Mouse (Mus musculus) forebrain, embryonic 16.5 days (tissue): ENCODE measurements around the gene Cfap300. TPM values are rescaled to one million over a fixed set of nuclear protein-coding genes. Genes with fewer than 3 reads are reported as not detected.

Experiments
- ATAC-seq: fragments of 200-750 bp; cut with Nextera tagmentation; 2 replicates; pipeline ENCODE4 v1.8.0; 2017; ENCODE audit warnings: mild to moderate bottlenecking, moderate library complexity
- H3K27ac ChIP-seq: fragments of 300-500 bp; sonication (generic); 2 replicates; pipeline ENCODE4 v1.5.1; 2014; ENCODE audit warnings: low read length, control low read depth
- H3K27me3 ChIP-seq: fragments of 300-500 bp; sonication (generic); replicated peaks from 2 replicates; pipeline ENCODE4 v1.6.1; 2014; ENCODE audit warnings: low read length; ENCODE audit not compliant: control insufficient read depth, insufficient read depth
- H3K36me3 ChIP-seq: fragments of 300-500 bp; sonication (generic); 2 replicates; pipeline ENCODE4 v1.6.1; 2014; ENCODE audit not compliant: control insufficient read depth, insufficient read depth
- H3K4me1 ChIP-seq: fragments of 300-500 bp; sonication (generic); replicated peaks from 2 replicates; pipeline ENCODE4 v1.6.1; 2014; ENCODE audit warnings: low read length; ENCODE audit not compliant: control insufficient read depth, insufficient read depth
- H3K4me2 ChIP-seq: fragments of 300-500 bp; sonication (generic); 2 replicates; pipeline ENCODE4 v1.6.1; 2014; ENCODE audit warnings: mild to moderate bottlenecking, low read length, control low read depth
- H3K4me3 ChIP-seq: fragments of 300-500 bp; sonication (generic); replicated peaks from 2 replicates; pipeline ENCODE4 v1.5.1; 2014; ENCODE audit warnings: mild to moderate bottlenecking, low read length, control low read depth
- H3K9ac ChIP-seq: fragments of 300-500 bp; sonication (generic); replicated peaks from 2 replicates; pipeline ENCODE4 v1.6.1; 2014; ENCODE audit warnings: low read depth, low read length, control low read depth
- H3K9me3 ChIP-seq: fragments of 300-500 bp; sonication (generic); 2 replicates; pipeline ENCODE4 v1.6.1; 2016; ENCODE audit warnings: low read length; ENCODE audit not compliant: control insufficient read depth
- WGBS: fragments of 180-500 bp; shearing (Covaris S2); extraction: QIAGEN DNeasy Blood & Tissue Kit; methylation state at CpG from one replicate; pipeline ENCODE4 v1.1.7; 2014; 5-methylcytosine and 5-hydroxymethylcytosine counted together
- polyA plus RNA-seq: library from polyadenylated mRNA; unstranded; fragments of >200 nt; fragmentation: Nextera tagmentation; extraction: Ambion mirVana; gene quantifications from 2 replicates; pipeline ENCODE4 v1.2.1, GENCODE M21; 2015

Cfap300 gene
- polyA plus RNA-seq, 1 experiment from 2014 or later = 15.7 TPM

DNA sequence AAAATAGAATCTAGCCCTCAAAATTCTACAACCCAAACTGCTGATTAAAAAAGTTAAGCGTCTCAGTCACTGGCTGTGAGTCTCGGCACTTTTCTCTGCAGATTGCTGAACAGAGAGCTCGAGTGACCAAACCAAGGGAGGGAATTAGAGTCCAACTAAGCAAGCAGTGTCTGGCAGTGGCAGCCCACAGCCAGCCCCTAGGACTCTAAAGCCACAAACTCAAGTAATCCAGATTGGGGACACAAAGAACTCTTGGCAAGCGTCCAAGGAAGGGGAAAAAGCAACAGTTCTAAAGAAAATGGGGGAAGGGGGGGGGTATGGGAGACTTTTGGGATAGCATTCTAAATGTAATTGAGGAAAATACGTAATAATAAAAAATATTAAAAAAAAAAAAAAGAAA, 48.3 kb downstream of the Cfap300 start:
- Histone ChIP-seq H3K27ac (no peak overlapping the region), H3K9ac (no peak overlapping the region), H3K4me3 (no peak overlapping the region), H3K4me2 (no peak overlapping the region), H3K36me3 (no peaks in the 10 kb centered on the region), H3K27me3 (no peaks in the 10 kb centered on the region), H3K9me3 (no peaks in the 10 kb centered on the region), H3K4me1 (no peaks in the 10 kb centered on the region; the same call in 1 of the 2 replicates)
- 32% methylated on average over 5 of the region's 5 CpGs for WGBS
- ATAC-seq = peak; percentile 67; the same call in 1 of the 2 replicates

DNA sequence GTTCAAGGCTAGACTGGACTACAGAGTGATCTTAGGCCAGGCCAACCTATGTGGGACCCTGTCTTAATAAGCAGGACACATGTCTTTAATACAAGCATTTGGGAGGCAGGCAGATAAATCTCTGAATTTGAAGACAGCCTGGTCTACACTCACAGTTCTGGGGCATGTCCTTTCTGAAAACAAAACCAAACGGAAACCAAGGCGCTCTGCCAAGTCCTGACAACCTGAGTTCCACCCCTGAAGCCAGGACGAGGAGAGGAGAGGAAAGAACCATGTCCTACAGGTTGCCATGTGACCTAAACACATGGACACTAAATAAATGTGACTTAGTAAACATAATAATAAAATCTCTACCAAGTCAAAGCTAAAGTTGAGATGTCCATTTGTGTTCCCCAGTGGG, 50.0 kb downstream of the Cfap300 start:
- H3K27me3 ChIP-seq = no peaks in the 10 kb centered on the region
- no peak for ATAC-seq
- H3K36me3 ChIP-seq = no peaks in the 10 kb centered on the region
- WGBS = 50% methylated on average over 3 of the region's 3 CpGs
- H3K4me2 ChIP-seq = no peak overlapping the region
- no peak overlapping the region for H3K27ac ChIP-seq
- H3K4me1 ChIP-seq = no peaks in the 10 kb centered on the region; the same call in 1 of the 2 replicates
- no peak overlapping the region for H3K9ac ChIP-seq
- H3K4me3 ChIP-seq = no peak overlapping the region
- H3K9me3 ChIP-seq = no peaks in the 10 kb centered on the region

GRCm38 (mm10) chr9:7990897-7991296, 51.7 kb downstream of the Cfap300 start:
- Histone ChIP-seq H3K27me3 (no peaks in the 10 kb centered on the region), H3K4me2 (no peak overlapping the region), H3K4me1 (no peaks in the 10 kb centered on the region; the same call in 1 of the 2 replicates), H3K4me3 (no peak overlapping the region), H3K9me3 (no peaks in the 10 kb centered on the region), H3K36me3 (no peaks in the 10 kb centered on the region), H3K9ac (no peak overlapping the region), H3K27ac (no peak overlapping the region)
- no peak for ATAC-seq
- 74% methylated on average over 4 of the region's 4 CpGs for WGBS

GRCm38 (mm10) chr9:7987119-7987518, 55.5 kb downstream of the Cfap300 start:
- 85% methylated on average over 5 of the region's 5 CpGs for WGBS
- no peak overlapping the region for H3K9ac ChIP-seq
- no peaks in the 10 kb centered on the region for H3K4me1 ChIP-seq
- H3K4me3 ChIP-seq = no peak overlapping the region
- no peaks in the 10 kb centered on the region for H3K27me3 ChIP-seq
- ATAC-seq = no peak
- no peak overlapping the region for H3K27ac ChIP-seq
- H3K36me3 ChIP-seq = no peaks in the 10 kb centered on the region
- H3K9me3 ChIP-seq = no peaks in the 10 kb centered on the region
- H3K4me2 ChIP-seq = no peak overlapping the region

DNA sequence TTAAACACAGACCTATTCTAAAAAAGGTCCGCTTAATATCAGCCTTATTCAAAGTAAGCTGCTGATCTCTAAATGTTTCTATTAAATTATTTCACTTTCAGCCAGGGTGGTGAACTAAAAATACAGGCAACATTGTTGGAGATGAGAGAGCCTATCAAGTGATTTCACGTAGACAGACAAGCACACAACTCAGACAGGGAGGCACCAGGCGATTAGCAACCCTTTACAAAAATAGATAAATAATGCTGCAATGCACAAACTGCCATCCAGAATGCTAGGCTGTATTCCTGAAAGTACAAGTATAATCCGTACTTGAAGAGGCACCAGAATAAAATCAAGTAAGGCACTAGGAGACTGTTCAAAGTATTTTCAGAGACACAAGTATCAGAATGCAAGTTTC, 58.3 kb downstream of the Cfap300 start:
- Histone ChIP-seq H3K27ac (no peak overlapping the region), H3K9ac (no peak overlapping the region), H3K4me2 (no peak overlapping the region), H3K36me3 (no peaks in the 10 kb centered on the region), H3K9me3 (no peaks in the 10 kb centered on the region), H3K27me3 (no peaks in the 10 kb centered on the region), H3K4me3 (no peak overlapping the region), H3K4me1 (no peaks in the 10 kb centered on the region)
- WGBS = 63% methylated on average over 4 of the region's 4 CpGs
- ATAC-seq = no peak

DNA sequence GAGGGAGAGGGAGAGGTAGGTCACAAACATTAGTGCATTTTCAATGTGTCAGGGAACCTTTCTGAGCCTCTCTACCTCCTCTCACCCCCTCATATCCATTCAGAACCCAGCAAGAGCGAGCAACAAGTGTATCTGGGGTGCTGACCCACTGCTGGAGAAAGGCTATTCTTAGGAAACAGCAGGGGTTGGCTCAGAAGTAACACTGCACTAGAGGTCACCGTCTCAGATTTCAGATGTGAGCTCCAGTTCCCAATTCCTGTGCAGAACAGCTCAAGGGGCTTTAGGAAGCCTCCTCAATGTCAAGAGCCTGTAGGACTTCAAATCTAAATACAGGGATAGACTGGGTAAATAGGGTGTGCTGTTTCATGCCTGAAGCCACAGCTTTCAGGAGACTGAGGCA, 59.0 kb downstream of the Cfap300 start:
- ATAC-seq = no peak
- 7% methylated on average over 2 of the region's 2 CpGs for WGBS

GRCm38 (mm10) chr9:7980162-7980561, 62.5 kb downstream of the Cfap300 start:
- Histone ChIP-seq H3K4me1 (no peaks in the 10 kb centered on the region), H3K4me2 (no peak overlapping the region), H3K9me3 (no peaks in the 10 kb centered on the region), H3K9ac (no peak overlapping the region), H3K27ac (no peak overlapping the region), H3K27me3 (no peaks in the 10 kb centered on the region), H3K4me3 (no peak overlapping the region), H3K36me3 (no peaks in the 10 kb centered on the region)
- WGBS = 87% methylated on average over 2 of the region's 2 CpGs
- no peak for ATAC-seq

More for the DNA sequence above, 59.0 kb downstream of the Cfap300 start:
- H3K9me3 ChIP-seq = no peaks in the 10 kb centered on the region
- no peaks in the 10 kb centered on the region for H3K36me3 ChIP-seq
- no peak overlapping the region for H3K27ac ChIP-seq
- H3K4me3 ChIP-seq = no peak overlapping the region
- no peaks in the 10 kb centered on the region for H3K4me1 ChIP-seq
- no peak overlapping the region for H3K4me2 ChIP-seq
- no peak overlapping the region for H3K9ac ChIP-seq
- H3K27me3 ChIP-seq = no peaks in the 10 kb centered on the region

GRCm38 (mm10) chr9:7979153-7979916, 63.3 kb downstream of the Cfap300 start:
- no peak for ATAC-seq
- Histone ChIP-seq H3K4me2 (no peak overlapping the region), H3K27ac (no peak overlapping the region), H3K36me3 (no peaks in the 10 kb centered on the region), H3K9ac (no peak overlapping the region), H3K4me3 (no peak overlapping the region), H3K9me3 (no peaks in the 10 kb centered on the region), H3K27me3 (no peaks in the 10 kb centered on the region), H3K4me1 (no peaks in the 10 kb centered on the region)
- 88% methylated on average over 11 of the region's 11 CpGs for WGBS

GRCm38 (mm10) chr9:7978502-7978901, 64.1 kb downstream of the Cfap300 start:
- H3K4me2 ChIP-seq = no peak overlapping the region
- no peak overlapping the region for H3K27ac ChIP-seq
- H3K4me1 ChIP-seq = no peaks in the 10 kb centered on the region
- no peak for ATAC-seq
- H3K9me3 ChIP-seq = no peaks in the 10 kb centered on the region
- no peaks in the 10 kb centered on the region for H3K27me3 ChIP-seq
- no peak overlapping the region for H3K9ac ChIP-seq
- WGBS = 94% methylated on average over 3 of the region's 3 CpGs
- no peak overlapping the region for H3K4me3 ChIP-seq
- no peaks in the 10 kb centered on the region for H3K36me3 ChIP-seq
